Mouse (Mus musculus): ENCODE results near the gene Ankrd40. TPM values are rescaled to one million over a fixed set of nuclear protein-coding genes. Genes with fewer than 3 reads are reported as not detected.

Gene Ankrd40
- total RNA-seq, 2 experiments from 2014 or later: 245 to 246 TPM

GRCm38 (mm10) chr11:94322636-94323035, 5.2 kb upstream of the Ankrd40 start:
- no peak for DNase-seq (ENCODE audit: low spot score)

DNA sequence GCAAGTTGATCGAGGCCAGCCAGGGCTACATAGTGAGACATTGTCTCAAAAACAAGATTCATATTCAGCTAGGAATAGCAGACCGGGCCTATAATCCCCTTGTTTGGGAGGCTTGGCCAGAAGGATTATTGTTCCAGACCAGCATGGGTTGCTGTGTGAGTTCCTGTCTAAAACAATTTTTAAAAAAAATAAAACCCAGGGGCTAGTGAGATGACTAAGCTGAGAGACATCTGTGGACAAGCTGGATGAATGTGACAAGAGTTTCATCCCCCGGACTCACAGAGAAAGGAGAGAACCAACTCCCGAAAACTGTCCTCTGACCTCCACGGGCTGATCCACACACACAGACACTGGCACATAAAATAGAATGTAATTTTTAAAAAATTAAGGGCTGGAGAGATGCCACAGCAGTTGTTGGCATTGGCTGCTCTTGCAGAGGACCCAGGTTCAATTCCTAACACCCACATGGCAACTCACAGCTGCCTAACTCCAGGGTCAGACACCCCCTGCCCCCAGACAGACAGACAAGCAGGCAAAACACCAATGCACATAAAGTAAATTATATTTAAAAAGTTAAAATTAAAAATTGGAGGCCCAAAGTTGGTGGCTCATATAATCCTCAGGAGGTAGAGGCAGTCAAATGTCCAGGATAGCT, 4.4 kb upstream of the Ankrd40 start:
- DNase-seq (ENCODE audit: low spot score): no peak

DNA sequence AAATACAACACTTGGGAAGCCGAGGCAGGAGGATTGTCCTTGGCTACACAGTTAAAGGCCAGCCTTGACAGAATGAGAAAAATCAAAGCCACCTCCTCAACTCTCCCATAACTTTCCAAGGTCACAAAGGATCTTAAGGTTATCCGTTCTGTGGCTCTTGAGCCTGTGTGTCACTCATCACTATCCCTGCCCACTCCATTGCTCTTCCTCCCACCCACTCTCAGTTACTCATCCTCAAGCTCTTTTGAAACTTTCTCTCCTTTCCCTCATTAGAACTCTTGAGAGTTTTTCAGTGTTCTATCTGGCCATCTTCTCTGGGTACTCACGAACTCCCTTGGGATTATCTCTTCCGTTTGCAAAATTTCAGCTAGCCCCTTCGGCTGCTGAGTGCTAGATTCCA, 3.2 kb upstream of the Ankrd40 start:
- no peak for DNase-seq (ENCODE audit: low spot score)

GRCm38 (mm10) chr11:94326961-94327411, 815 bp upstream of the Ankrd40 start:
- DNase-seq (ENCODE audit: low spot score): peak; percentile 11

- DNase-seq (ENCODE audit: low spot score): no peak
Measured at GRCm38 (mm10) chr11:94328644-94329025, 834 bp downstream of the Ankrd40 start.

- DNase-seq (ENCODE audit: low spot score): peak; percentile 39
Measured at GRCm38 (mm10) chr11:94329270-94329891, 1.6 kb downstream of the Ankrd40 start.

DNA sequence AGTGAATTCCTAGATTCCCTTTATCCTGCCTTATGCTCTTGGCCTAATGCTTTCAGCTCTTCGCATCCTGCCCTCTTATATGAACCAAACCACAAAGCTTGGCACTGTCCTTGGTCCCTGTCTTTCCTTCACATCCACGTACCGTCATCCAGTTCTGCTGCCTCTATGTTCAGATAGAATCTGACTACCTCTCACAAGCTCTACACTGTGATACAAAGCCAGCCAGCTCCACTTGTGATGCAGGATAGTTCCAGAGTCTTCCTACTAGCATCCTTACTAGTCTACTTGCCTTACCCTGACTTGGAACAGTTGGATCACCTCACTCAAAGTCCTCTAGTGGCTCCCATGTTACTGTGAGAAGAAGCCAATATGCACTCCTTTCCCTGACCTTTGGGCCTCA, 2.4 kb downstream of the Ankrd40 start:
- DNase-seq (ENCODE audit: low spot score): no peak

DNA sequence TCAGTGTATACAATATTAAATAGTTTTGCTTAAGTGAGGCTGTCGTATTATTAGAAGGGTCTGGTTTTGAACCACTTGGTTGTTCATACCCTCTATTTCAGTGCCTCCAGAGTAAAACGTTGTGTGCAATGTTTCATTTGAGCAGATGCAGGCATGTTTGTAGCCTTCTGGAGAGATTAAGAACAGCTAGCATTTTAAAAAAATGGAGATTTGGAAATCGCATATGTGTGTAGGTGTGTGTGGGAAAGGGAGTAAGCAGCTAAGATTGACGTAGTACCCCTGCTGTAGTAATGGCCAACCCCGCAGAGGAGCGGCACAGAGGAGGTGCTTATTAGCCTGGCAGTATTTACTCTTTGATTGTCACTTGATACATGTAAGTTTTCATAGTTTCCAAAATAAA, 4.9 kb downstream of the Ankrd40 start:
- no peak for DNase-seq (ENCODE audit: low spot score)

DNA sequence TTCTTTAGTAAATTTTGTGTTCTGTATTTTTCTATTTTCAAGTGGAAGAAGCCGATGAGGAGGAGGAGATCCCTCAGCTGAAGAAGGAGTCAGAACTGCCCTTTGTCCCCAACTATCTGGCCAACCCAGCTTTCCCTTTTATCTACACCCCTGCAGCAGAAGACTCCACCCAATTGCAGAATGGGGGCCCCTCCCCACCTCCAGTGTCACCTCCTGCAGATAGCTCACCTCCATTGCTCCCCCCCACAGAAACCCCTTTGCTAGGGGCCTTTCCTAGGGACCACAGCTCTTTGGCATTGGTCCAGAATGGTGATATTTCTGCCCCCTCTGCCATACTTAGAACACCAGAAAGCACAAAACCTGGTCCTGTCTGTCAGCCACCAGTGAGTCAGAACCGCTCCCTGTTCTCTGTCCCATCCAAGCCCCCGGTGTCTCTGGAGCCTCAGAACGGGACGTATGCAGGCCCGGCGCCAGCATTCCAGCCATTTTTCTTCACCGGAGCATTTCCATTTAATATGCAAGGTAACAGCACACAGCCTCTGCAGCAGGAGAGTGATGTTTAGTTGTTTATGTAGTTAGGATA, 6.7 kb downstream of the Ankrd40 start:
- no peak for DNase-seq (ENCODE audit: low spot score)

- DNase-seq (ENCODE audit: low spot score): no peak
Measured at GRCm38 (mm10) chr11:94336551-94336950, 8.8 kb downstream of the Ankrd40 start.

DNA sequence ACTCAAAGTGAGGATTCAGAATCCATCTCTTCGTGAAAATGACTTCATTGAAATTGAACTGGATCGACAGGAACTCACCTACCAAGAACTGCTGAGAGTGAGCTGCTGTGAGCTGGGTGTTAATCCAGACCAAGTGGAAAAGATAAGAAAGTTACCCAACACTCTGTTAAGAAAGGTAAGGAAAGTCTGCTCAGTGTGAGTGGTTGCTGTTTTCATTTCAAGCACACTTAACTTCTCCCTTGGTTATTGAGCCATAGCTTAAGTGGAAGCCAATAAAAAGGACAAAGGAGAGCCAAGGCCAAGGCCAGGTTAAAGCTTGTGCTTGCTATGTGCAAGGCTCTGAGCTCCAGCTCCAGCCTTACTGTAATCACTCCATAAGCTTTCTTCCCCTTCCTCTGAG, 10.5 kb downstream of the Ankrd40 start:
- no peak for DNase-seq (ENCODE audit: low spot score)

- peak; percentile 37 for DNase-seq (ENCODE audit: low spot score)
Measured at GRCm38 (mm10) chr11:94339732-94340585, 12.2 kb downstream of the Ankrd40 start.

- no peak for DNase-seq (ENCODE audit: low spot score)
Measured at GRCm38 (mm10) chr11:94340948-94341933, 13.4 kb downstream of the Ankrd40 start.

GRCm38 (mm10) chr11:94342114-94342905, 14.5 kb downstream of the Ankrd40 start:
- DNase-seq (ENCODE audit: low spot score): no peak

- DNase-seq (ENCODE audit: low spot score): no peak
Measured at GRCm38 (mm10) chr11:94343955-94344358, 16.2 kb downstream of the Ankrd40 start.

DNA sequence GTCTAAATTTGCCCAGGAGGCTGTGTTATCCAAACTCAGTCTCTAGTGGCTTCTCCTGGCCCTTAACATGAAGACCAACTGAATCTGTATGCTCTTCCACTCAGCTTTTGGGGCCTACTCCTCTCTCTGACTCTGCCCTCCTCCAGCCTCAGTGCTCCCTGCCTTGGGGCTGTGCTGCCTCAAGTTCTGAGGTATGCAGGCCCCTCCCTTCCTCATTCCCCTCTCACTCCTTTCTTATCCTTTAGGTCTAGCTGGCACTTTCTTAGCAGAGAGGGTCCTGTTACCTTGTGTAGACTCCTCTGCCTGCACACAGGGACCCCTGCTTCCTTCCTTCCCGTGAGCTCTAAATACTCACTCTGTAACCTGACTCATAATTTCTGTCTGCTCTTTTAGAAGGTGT, 16.7 kb downstream of the Ankrd40 start:
- no peak for DNase-seq (ENCODE audit: low spot score)

GRCm38 (mm10) chr11:94345926-94346325, 18.1 kb downstream of the Ankrd40 start:
- no peak for DNase-seq (ENCODE audit: low spot score)

- no peak for DNase-seq (ENCODE audit: low spot score)
Measured at GRCm38 (mm10) chr11:94346611-94347010, 18.8 kb downstream of the Ankrd40 start.

GRCm38 (mm10) chr11:94347063-94347575, 19.3 kb downstream of the Ankrd40 start:
- no peak for DNase-seq (ENCODE audit: low spot score)

DNA sequence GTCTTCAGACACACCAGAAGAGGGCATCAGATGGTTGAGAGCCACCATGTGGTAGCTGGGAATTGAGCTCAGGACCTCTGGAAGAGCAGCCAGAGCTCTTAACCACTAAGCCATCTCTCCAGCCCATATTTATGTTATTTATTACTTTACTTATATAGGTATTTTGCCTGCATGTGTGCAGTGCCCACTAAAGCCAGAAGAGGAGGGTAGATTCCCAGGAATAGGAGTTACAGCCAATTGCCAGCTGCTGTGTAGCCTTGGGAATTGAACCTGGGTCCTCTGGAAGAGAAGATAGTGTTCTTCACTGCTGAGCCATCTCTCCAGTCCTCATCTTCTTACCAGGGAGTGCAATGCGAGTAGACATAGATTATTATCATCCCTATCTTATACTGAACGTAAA, 22.0 kb downstream of the Ankrd40 start:
- DNase-seq (ENCODE audit: low spot score): no peak

All from gastrocnemius, adult 18-20 months (tissue).